Mouse (Mus musculus) kidney, embryonic 15.5 days (tissue): Measurements from ENCODE around the gene Prkn. TPM values are rescaled to one million over a fixed set of nuclear protein-coding genes. Genes with fewer than 3 reads are reported as not detected.

ENCODE experiments used
- ATAC-seq: fragments of 200-750 bp; cut with Nextera tagmentation; replicated peaks from 2 replicates; pipeline ENCODE4 v1.8.0; 2017; ENCODE audit warnings: moderate TSS enrichment; ENCODE audit not compliant: low FRiP score
- H3K27ac ChIP-seq: fragments of 300-500 bp; sonication (generic); 2 replicates; pipeline ENCODE4 v1.5.1; 2015; ENCODE audit warnings: mild to moderate bottlenecking, inconsistent platforms
- H3K27me3 ChIP-seq: fragments of 300-500 bp; sonication (generic); 2 replicates; pipeline ENCODE4 v1.6.1; 2015; ENCODE audit warnings: inconsistent platforms
- H3K36me3 ChIP-seq: fragments of 300-500 bp; sonication (generic); 2 replicates; pipeline ENCODE4 v1.6.1; 2015; ENCODE audit warnings: inconsistent platforms
- H3K4me1 ChIP-seq: fragments of 300-500 bp; sonication (generic); 2 replicates; pipeline ENCODE4 v1.6.1; 2015; ENCODE audit warnings: inconsistent platforms
- H3K4me2 ChIP-seq: fragments of 300-500 bp; sonication (generic); 2 replicates; pipeline ENCODE4 v1.6.1; 2015; ENCODE audit warnings: moderate library complexity, mild to moderate bottlenecking, inconsistent platforms
- H3K4me3 ChIP-seq: fragments of 300-500 bp; sonication (generic); replicated peaks from 2 replicates; pipeline ENCODE4 v1.5.1; 2015; ENCODE audit warnings: mild to moderate bottlenecking, inconsistent platforms
- H3K9ac ChIP-seq: fragments of 300-500 bp; sonication (generic); 2 replicates; pipeline ENCODE4 v1.6.1; 2015; ENCODE audit warnings: mild to moderate bottlenecking, inconsistent platforms
- H3K9me3 ChIP-seq: fragments of 300-500 bp; sonication (generic); replicated peaks from 2 replicates; pipeline ENCODE4 v1.6.1; 2016; ENCODE audit warnings: inconsistent platforms
- WGBS: fragments of 180-500 bp; shearing (Covaris S2); methylation state at CpG from one replicate; pipeline ENCODE4 v1.1.7; 2015; ENCODE audit warnings: mixed read lengths; 5-methylcytosine and 5-hydroxymethylcytosine counted together
- polyA plus RNA-seq: library from polyadenylated mRNA; unstranded; fragments of >200 nt; fragmentation: Nextera tagmentation; extraction: Ambion mirVana; gene quantifications from 2 replicates; pipeline ENCODE4 v1.2.1, GENCODE M21; 2015

Gene Prkn
- polyA plus RNA-seq, 1 experiment from 2014 or later: 1.5 TPM

DNA sequence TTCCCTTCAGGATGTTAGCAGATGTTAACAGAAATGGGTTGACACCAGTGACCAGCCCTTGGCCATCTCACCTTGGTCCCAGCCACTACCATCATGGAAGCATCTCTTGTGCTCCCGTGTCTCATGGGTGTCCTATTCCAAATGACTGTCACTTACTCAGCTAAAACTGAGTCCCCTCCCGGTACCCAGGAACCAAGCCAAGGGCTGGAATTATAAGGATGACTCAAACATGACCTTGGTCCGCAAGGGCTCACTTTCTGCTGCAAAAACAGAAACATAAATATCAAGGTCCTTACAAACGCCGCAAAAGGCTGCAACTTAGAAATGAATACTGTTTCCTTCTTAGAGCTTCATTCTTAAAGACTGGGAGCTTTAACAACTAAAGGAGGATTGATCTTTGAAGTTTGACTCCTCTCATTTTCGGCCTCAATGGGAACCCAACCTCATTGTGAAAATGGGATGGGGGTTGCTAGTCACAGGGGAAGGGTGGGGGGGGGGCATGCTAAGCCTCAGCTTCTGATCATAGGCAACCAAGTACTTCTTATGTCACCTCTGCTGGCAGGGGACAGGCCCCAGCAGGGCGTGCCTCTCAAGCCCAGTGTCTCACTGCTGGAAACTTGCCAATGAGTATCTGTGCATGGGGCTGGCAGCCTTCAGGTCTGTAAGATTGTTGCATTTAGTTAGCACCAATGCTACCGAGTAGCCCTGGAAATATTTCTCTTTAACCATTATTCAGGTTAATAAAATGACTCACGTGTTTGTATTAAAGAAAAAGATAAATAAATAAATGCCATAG is 1208.7 kb downstream of the Prkn start:
- WGBS: 66% methylated on average over 9 of the region's 9 CpGs
- ATAC-seq: no peak
- H3K9ac ChIP-seq: no peak overlapping the region

DNA sequence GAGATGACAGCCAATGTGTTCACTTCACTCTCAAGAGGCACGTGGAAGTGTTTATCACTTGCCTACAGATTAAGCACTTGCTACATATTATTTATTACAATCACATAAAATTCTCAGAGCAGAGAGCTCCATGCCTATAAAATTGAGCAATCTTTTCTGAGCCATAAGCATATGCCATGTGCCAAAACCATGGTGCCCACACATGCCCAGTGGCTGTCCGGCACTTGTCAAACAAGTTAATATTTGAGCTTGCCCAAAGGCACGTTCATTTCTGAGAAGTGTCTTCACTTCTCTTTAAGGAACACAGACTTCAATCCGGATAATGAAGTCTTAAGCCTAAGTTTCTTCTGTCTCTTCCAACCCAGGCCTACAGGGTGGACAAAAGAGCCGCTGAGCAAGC is 1210.1 kb downstream of the Prkn start:
- Histone ChIP-seq H3K9ac (no peak overlapping the region), H3K27ac (no peak overlapping the region), H3K4me3 (no peak overlapping the region), H3K4me2 (no peak overlapping the region), H3K4me1 (0 out of 2 replicates have a peak, but pooled peaks cover 5% of the 10 kb centered on the region), H3K9me3 (no peaks in the 10 kb centered on the region), H3K36me3 (no peaks in the 10 kb centered on the region), H3K27me3 (no peaks in the 10 kb centered on the region; the same call in 1 of the 2 replicates)
- ATAC-seq: no peak
- WGBS: 78% methylated on average over 5 of the region's 5 CpGs

More for the DNA sequence above, 1208.7 kb downstream of the Prkn start:
- Histone ChIP-seq H3K27ac (no peak overlapping the region), H3K4me3 (no peak overlapping the region), H3K36me3 (no peaks in the 10 kb centered on the region), H3K9me3 (no peaks in the 10 kb centered on the region), H3K4me2 (no peak overlapping the region), H3K4me1 (0 out of 2 replicates have a peak, but pooled peaks cover 9% of the 10 kb centered on the region), H3K27me3 (no peaks in the 10 kb centered on the region; the same call in 1 of the 2 replicates)

DNA sequence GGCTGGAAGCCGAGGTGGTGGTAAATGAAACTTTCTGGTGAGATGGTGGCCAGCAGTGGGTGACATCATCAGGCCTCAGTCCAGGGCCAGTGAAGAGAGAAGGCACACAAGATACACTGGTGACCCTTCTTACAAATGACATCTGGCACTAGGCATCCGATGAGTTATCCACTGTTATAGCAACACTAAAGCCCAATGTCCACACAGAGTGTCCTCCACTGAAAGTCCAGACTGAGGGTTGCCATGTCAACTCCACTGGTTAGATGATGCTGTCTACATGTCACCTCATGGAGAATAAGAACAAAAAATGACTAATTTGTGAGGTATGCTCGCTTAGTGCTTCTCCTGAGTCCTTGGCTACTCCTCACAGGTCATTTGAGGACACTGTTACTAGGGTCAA is 1210.8 kb downstream of the Prkn start:
- Histone ChIP-seq H3K27ac (no peak overlapping the region), H3K36me3 (no peaks in the 10 kb centered on the region), H3K4me2 (no peak overlapping the region), H3K27me3 (no peaks in the 10 kb centered on the region; the same call in 1 of the 2 replicates), H3K4me1 (0 out of 2 replicates have a peak, but pooled peaks cover under 1% of the 10 kb centered on the region), H3K9ac (no peak overlapping the region), H3K9me3 (no peaks in the 10 kb centered on the region), H3K4me3 (no peak overlapping the region)
- no peak for ATAC-seq
- 87% methylated on average over 3 of the region's 3 CpGs for WGBS

DNA sequence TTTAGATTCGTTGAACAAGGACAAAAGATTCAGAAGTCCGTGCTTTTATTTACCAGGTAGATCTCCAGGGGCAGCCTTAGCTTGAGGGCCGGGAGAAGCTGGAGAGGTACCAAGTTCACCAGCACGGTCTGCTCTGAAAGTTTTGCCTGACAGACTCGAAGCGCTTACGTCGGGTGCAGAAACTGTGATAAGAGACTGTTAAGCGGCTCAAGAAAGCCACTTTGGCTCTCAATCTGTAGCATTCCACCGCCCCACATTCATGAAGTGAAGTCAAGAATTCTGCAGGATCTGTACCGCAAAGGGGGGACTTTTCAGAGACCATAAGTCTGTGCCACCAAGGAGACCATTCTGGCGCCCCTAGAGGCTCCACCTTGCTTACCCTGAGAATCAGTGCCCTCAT is 1212.5 kb downstream of the Prkn start:
- ATAC-seq: no peak
- Histone ChIP-seq H3K27ac (no peak overlapping the region), H3K4me3 (no peak overlapping the region), H3K9me3 (no peaks in the 10 kb centered on the region), H3K9ac (no peak overlapping the region), H3K4me2 (no peak overlapping the region), H3K36me3 (no peaks in the 10 kb centered on the region), H3K4me1 (no peaks in the 10 kb centered on the region), H3K27me3 (no peaks in the 10 kb centered on the region)
- 92% methylated on average over 12 of the region's 12 CpGs for WGBS

DNA sequence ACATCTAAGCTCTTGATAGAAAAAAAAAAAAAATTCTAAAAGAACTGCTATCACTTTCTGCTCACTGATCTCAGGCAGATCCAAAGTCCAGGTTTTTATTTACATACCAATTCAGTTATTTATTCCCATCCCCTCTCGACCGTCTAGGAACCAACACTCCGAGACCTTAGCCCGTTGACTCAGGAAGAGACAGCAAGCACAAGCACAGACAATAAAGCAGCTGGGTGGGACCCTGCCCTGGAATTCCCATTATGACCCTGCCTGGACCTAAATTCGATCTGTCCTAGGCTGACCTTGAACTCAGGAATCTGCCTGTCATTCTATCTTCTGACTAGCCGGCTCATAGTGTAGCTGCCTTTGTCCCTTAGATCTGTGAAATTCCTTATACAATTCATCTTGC is 1218.9 kb downstream of the Prkn start:
- H3K4me1 ChIP-seq: no peaks in the 10 kb centered on the region
- WGBS: 87% methylated on average over 6 of the region's 6 CpGs
- H3K36me3 ChIP-seq: no peaks in the 10 kb centered on the region
- no peak for ATAC-seq
- H3K27me3 ChIP-seq: no peaks in the 10 kb centered on the region
- no peak overlapping the region for H3K4me3 ChIP-seq
- H3K4me2 ChIP-seq: no peak overlapping the region
- no peak overlapping the region for H3K9ac ChIP-seq
- no peaks in the 10 kb centered on the region for H3K9me3 ChIP-seq
- no peak overlapping the region for H3K27ac ChIP-seq

DNA sequence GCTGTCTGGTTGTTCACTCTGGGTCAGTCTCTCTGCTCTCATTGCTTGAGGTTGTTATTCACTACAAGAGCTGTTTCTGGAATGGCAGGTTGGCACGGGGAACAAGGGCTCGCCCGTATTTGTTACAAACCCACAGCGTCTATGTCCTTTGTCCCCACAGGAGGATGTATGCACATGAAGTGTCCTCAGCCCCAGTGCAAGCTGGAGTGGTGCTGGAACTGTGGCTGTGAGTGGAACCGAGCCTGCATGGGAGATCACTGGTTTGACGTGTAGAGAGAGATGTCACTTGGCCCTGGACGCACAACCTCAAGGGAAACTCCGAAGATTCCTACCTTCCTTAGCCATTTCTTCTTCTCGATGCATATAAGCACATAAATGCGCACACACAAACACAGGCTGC is 1221.2 kb downstream of the Prkn start:
- whole genome bisulfite sequencing: 91% methylated on average over 10 of the region's 10 CpGs
- no peak overlapping the region for H3K4me2 ChIP-seq
- H3K36me3 ChIP-seq: no peaks in the 10 kb centered on the region
- no peak overlapping the region for H3K4me3 ChIP-seq
- no peaks in the 10 kb centered on the region for H3K4me1 ChIP-seq
- H3K27ac ChIP-seq: no peak overlapping the region
- ATAC-seq: no peak
- H3K9me3 ChIP-seq: no peaks in the 10 kb centered on the region
- H3K9ac ChIP-seq: no peak overlapping the region
- H3K27me3 ChIP-seq: no peaks in the 10 kb centered on the region

DNA sequence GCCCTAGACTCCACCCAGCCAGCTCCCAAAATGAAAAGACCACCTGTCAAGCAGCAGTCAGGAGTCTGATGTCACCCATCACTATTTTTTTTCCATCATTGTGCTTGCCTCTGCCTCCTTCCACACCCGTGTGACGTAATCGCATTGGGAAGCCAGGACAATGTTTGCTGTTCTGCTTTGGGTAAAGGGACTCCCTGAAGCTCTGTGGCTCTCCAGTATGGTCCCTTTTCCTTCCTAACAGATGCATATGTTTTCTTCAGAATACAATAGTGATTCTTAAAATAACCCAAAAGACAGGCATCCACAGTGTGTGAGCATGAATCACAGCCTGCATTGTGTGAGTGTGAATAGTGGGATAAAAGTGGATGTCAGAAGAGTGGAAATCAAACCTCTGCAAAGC is 1222.7 kb downstream of the Prkn start:
- no peak for ATAC-seq
- Histone ChIP-seq H3K4me2 (no peak overlapping the region), H3K9me3 (no peaks in the 10 kb centered on the region), H3K36me3 (no peaks in the 10 kb centered on the region), H3K27me3 (no peaks in the 10 kb centered on the region), H3K27ac (no peak overlapping the region), H3K9ac (no peak overlapping the region), H3K4me3 (no peak overlapping the region), H3K4me1 (no peaks in the 10 kb centered on the region)
- 90% methylated on average over 3 of the region's 3 CpGs for WGBS

DNA sequence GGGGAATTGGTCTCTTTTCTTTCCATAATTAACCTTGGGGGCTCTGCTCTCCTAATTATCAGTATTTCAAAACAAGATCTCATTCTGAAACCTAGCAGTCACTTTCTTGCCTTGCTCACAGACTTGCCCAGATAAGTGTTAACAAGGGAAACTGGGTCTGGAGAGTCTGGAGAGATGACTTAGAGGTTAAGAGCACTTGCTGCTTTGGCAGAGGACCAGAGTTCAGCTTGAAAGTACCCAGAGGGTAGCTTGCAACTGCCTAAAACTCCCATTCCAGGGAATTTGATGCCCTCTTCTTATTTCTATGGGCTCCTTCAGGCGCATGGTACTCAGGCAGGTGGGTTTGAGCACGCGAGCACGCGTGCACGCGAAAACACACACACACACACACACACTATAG is 1223.3 kb downstream of the Prkn start:
- no peak for ATAC-seq
- Histone ChIP-seq H3K4me3 (no peak overlapping the region), H3K27me3 (no peaks in the 10 kb centered on the region), H3K36me3 (no peaks in the 10 kb centered on the region), H3K9me3 (no peaks in the 10 kb centered on the region), H3K4me2 (no peak overlapping the region), H3K9ac (no peak overlapping the region), H3K27ac (no peak overlapping the region), H3K4me1 (no peaks in the 10 kb centered on the region)
- WGBS: 97% methylated on average over 7 of the region's 7 CpGs

DNA sequence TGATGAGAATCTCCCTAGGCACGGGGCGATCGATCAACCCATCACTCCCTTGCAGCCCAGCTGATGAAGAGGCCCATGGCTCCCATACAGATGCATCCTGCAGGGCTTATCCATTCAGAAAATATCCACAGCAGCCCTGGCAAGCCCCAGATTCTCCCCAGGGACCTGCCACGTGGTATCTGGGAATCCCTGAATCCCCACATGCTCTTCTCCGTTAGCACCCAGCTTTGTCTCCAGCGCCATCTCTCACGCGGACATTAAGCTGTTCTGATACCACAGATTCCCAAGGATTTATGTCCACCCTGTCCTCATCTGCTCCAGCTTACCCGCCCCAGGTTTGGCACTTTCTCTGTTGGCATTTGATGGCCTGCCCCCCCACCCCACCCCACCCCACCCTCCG is 1225.9 kb downstream of the Prkn start:
- 77% methylated on average over 10 of the region's 10 CpGs for WGBS
- Histone ChIP-seq H3K4me3 (no peak overlapping the region), H3K4me2 (no peak overlapping the region), H3K27me3 (no peaks in the 10 kb centered on the region), H3K4me1 (no peaks in the 10 kb centered on the region), H3K9ac (no peak overlapping the region), H3K27ac (no peak overlapping the region), H3K36me3 (no peaks in the 10 kb centered on the region), H3K9me3 (0 out of 2 replicates have a peak, but pooled peaks cover 3% of the 10 kb centered on the region)
- no peak for ATAC-seq

DNA sequence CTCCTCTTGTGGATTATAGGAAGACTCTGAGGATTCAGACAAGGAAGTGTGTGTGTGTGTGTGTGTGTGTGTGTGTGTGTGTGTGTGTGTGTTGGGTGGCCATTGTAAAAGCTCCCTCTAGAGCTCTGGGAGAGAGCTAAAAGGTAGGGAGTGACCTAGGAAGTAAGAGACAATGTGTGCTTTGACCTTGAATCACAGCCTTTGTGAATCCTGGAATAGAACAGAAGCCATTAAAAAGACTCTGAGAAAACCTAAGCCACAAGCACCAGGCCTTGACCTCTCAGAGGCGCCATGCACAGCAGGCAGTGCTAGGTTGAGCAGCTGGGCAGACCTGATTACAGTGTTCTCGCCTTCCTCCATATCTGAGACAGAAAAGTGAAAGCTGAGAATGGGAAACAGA is 1236.6 kb downstream of the Prkn start:
- no peak overlapping the region for H3K9ac ChIP-seq
- peaks cover 10% of the 10 kb centered on the region for H3K4me1 ChIP-seq
- H3K27ac ChIP-seq: no peak overlapping the region
- H3K9me3 ChIP-seq: no peaks in the 10 kb centered on the region
- no peaks in the 10 kb centered on the region for H3K27me3 ChIP-seq
- 64% methylated on average over 2 of the region's 2 CpGs for WGBS
- H3K4me3 ChIP-seq: no peak overlapping the region
- ATAC-seq: no peak
- H3K4me2 ChIP-seq: no peak overlapping the region
- no peaks in the 10 kb centered on the region for H3K36me3 ChIP-seq

DNA sequence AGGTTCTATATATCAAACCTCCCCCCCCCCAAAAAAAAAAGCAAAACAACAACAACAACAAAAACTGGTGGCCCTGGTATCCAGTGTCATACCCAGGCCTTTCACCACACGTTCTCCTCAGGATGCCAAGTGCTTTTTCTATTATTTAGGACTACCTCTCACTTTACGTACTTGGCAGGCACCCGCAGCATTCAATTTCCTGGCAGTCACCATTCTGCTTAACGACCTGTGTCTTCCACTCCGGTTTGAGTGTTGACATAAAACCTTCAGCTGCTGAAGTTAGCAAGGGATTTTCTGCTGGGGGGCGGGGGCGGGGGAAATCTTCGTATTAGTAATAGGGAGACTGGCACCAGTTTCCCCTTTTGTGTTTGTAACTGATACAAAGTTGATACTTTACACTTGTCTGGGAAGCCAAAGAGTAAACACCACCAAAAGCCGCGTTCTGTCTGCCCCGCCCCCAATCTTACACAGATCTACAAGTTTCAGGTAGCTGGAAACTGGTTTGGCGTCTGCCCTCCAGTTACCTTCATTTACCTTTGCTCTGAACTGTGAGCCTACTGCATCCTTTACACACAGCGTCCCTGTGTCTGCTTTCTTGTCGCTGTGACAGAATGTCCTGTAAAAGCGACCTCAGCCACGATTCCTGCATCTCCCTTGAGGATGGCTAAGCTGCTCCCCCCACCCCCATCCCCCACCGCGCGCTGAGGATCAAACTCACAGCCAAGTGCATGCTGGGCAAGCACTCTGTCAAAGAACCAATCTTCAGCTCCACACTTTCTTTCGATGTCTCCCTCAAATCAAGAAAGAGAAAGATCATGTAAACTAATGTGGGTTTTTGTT is 1240.7 kb downstream of the Prkn start:
- ATAC-seq: peak; percentile 78
- no peaks in the 10 kb centered on the region for H3K27me3 ChIP-seq
- 26% methylated on average over 20 of the region's 20 CpGs for WGBS
- no peak overlapping the region for H3K27ac ChIP-seq
- H3K4me1 ChIP-seq: peaks cover 10% of the 10 kb centered on the region
- peak overlapping the region; percentile 48 for H3K4me2 ChIP-seq
- H3K9ac ChIP-seq: no peak overlapping the region
- H3K9me3 ChIP-seq: no peaks in the 10 kb centered on the region
- H3K4me3 ChIP-seq: no peak overlapping the region; the same call in 1 of the 2 replicates
- no peaks in the 10 kb centered on the region for H3K36me3 ChIP-seq

DNA sequence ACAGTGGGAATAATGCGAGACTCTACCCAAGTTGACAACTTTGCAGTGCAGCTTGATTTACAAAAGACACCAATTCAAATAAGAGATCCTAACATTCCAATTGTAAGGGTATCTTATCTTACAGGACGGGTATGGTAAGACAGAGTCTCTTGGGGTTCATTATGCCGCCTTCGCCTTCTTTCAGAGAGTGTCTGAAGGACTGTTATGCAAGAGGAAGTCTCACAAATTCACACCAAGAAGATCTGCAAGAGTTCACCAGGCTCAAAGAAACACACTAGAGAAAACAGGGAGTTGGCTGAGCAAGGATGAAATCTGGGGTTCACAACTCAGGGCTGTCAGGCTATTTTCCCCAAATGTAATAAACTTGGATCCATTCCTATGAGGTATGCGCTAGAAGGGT is 1242.0 kb downstream of the Prkn start:
- 83% methylated on average over 5 of the region's 5 CpGs for WGBS
- Histone ChIP-seq H3K27me3 (no peaks in the 10 kb centered on the region), H3K36me3 (no peaks in the 10 kb centered on the region), H3K4me1 (peaks cover 10% of the 10 kb centered on the region), H3K9me3 (no peaks in the 10 kb centered on the region), H3K4me2 (no peak overlapping the region), H3K27ac (no peak overlapping the region), H3K9ac (no peak overlapping the region), H3K4me3 (no peak overlapping the region)
- no peak for ATAC-seq
